Mouse (Mus musculus): ENCODE measurements at regions not wholly inside any gene's neighbourhood (a gene's known extent, or its start where the extent isn't known, plus 50 kb on each side); places are given as distances from the start of the nearest gene placed in this dataset.

DNA sequence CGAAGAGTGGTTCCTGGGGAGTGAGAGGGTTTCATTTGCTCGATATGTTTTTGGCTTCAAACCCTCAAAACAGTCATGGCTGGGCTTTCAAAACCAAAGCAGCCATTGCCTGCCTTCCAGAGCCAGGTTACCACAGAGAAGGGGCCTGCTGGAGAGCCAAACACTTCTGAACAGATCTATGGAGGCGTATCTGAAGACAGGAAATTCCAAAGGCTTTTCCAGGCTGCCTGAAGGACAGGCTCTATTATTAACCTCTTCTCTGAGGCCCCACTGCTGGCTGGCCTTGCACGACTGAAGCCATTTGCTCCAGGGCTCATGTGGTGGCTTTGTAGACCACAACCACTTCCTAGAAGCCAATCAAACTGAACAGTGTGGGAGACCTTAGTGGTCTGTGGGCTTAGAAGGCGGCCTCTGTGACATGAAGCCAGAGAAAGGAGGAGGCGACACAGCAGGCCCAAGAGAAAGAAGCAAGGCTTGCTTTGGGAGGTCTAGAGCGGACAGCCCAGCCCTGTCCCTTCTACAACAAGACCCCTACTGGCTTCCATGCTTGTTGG, 316.1 kb upstream of the Prox1 start:
- no peak for TF ChIP-seq CTCF (IDR thresholded peaks at IDR 0.05; ENCODE audit: low read depth)
- TF ChIP-seq EP300 (IDR thresholded peaks at IDR 0.05; ENCODE audit: low read depth), result no peak

Data from liver, postnatal 0 days (tissue).